Mouse (Mus musculus): ENCODE measurements around the gene Gm10031. TPM values are rescaled to one million over a fixed set of nuclear protein-coding genes. Genes with fewer than 3 reads are reported as not detected.
"Not testable (repeated sequence)": the region's sequence is repeated elsewhere in the genome, so short reads cannot be mapped to it uniquely, and the experiment has no call there.

Gm10031 gene
- polyA plus RNA-seq, 1 experiment = 10.6 TPM

- not testable (repeated sequence) for H3K4me3 ChIP-seq (ENCODE audit: insufficient read depth, low read depth, low read length); H3K4me1 ChIP-seq (ENCODE audit: control insufficient read depth, insufficient read depth, insufficient read length, low read length); H3K27ac ChIP-seq (replicated peaks; ENCODE audit: low read depth, low read length)
Observed at GRCm38 (mm10) chr1:156532476-156533175, 8.8 kb downstream of the Gm10031 start.

- Histone ChIP-seq H3K4me1 (ENCODE audit: control insufficient read depth, insufficient read depth, insufficient read length, low read length) (no peaks in the 10 kb centered on the region), H3K4me3 (ENCODE audit: insufficient read depth, low read depth, low read length) (no peak overlapping the region), H3K27ac (replicated peaks; ENCODE audit: low read depth, low read length) (no peak overlapping the region)
Observed at GRCm38 (mm10) chr1:156533483-156533882, 9.7 kb downstream of the Gm10031 start.

- H3K4me3 ChIP-seq (ENCODE audit: insufficient read depth, low read depth, low read length) = no peak overlapping the region
- H3K4me1 ChIP-seq (ENCODE audit: control insufficient read depth, insufficient read depth, insufficient read length, low read length) = no peaks in the 10 kb centered on the region
- H3K27ac ChIP-seq (replicated peaks; ENCODE audit: low read depth, low read length) = no peak overlapping the region
Observed at GRCm38 (mm10) chr1:156533911-156534310, 10.1 kb downstream of the Gm10031 start.

- Histone ChIP-seq H3K4me3 (ENCODE audit: insufficient read depth, low read depth, low read length) (no peak overlapping the region), H3K27ac (replicated peaks; ENCODE audit: low read depth, low read length) (no peak overlapping the region), H3K4me1 (ENCODE audit: control insufficient read depth, insufficient read depth, insufficient read length, low read length) (no peaks in the 10 kb centered on the region)
Observed at GRCm38 (mm10) chr1:156537031-156537430, 13.2 kb downstream of the Gm10031 start.

GRCm38 (mm10) chr1:156537701-156538100 lies 13.9 kb downstream of the Gm10031 start:
- H3K27ac ChIP-seq (replicated peaks; ENCODE audit: low read depth, low read length) = no peak overlapping the region
- H3K4me1 ChIP-seq (ENCODE audit: control insufficient read depth, insufficient read depth, insufficient read length, low read length) = no peaks in the 10 kb centered on the region
- H3K4me3 ChIP-seq (ENCODE audit: insufficient read depth, low read depth, low read length) = no peak overlapping the region

- H3K4me3 ChIP-seq (ENCODE audit: insufficient read depth, low read depth, low read length) = no peak overlapping the region
- H3K4me1 ChIP-seq (ENCODE audit: control insufficient read depth, insufficient read depth, insufficient read length, low read length) = no peaks in the 10 kb centered on the region
- no peak overlapping the region for H3K27ac ChIP-seq (replicated peaks; ENCODE audit: low read depth, low read length)
Observed at GRCm38 (mm10) chr1:156538382-156538781, 14.6 kb downstream of the Gm10031 start.

- Histone ChIP-seq H3K4me3 (ENCODE audit: insufficient read depth, low read depth, low read length) (no peak overlapping the region), H3K27ac (replicated peaks; ENCODE audit: low read depth, low read length) (no peak overlapping the region), H3K4me1 (ENCODE audit: control insufficient read depth, insufficient read depth, insufficient read length, low read length) (no peaks in the 10 kb centered on the region)
Observed at GRCm38 (mm10) chr1:156539787-156540560, 16.2 kb downstream of the Gm10031 start.

- no peaks in the 10 kb centered on the region for H3K4me1 ChIP-seq (ENCODE audit: control insufficient read depth, insufficient read depth, insufficient read length, low read length)
- H3K4me3 ChIP-seq (ENCODE audit: insufficient read depth, low read depth, low read length) = no peak overlapping the region
- H3K27ac ChIP-seq (replicated peaks; ENCODE audit: low read depth, low read length) = no peak overlapping the region
Observed at GRCm38 (mm10) chr1:156543999-156544398, 20.2 kb downstream of the Gm10031 start.

- Histone ChIP-seq H3K4me3 (ENCODE audit: insufficient read depth, low read depth, low read length) (peak within 1 kb of the TSS; percentile 94), H3K27ac (replicated peaks; ENCODE audit: low read depth, low read length) (peak within 1 kb of the TSS; percentile 54; the same call in 1 of the 2 replicates), H3K4me1 (ENCODE audit: control insufficient read depth, insufficient read depth, insufficient read length, low read length) (peaks cover 6% of the 10 kb centered on the region; the same call in 1 of the 2 replicates)
Observed at GRCm38 (mm10) chr1:156558024-156558930, 34.5 kb downstream of the Gm10031 start, which contains the start of gene Abl2. Abl2 (plus strand) TSS chr1:156558786.

- H3K4me1 ChIP-seq (ENCODE audit: control insufficient read depth, insufficient read depth, insufficient read length, low read length) = peaks cover 6% of the 10 kb centered on the region; the same call in 1 of the 2 replicates
- H3K27ac ChIP-seq (replicated peaks; ENCODE audit: low read depth, low read length) = peak overlapping the region; percentile 54; the same call in 1 of the 2 replicates
- peak overlapping the region; percentile 94 for H3K4me3 ChIP-seq (ENCODE audit: insufficient read depth, low read depth, low read length)
Observed at GRCm38 (mm10) chr1:156558950-156559640, 35.3 kb downstream of the Gm10031 start.

- peaks cover 6% of the 10 kb centered on the region; the same call in 1 of the 2 replicates for H3K4me1 ChIP-seq (ENCODE audit: control insufficient read depth, insufficient read depth, insufficient read length, low read length)
- peak overlapping the region; percentile 94 for H3K4me3 ChIP-seq (ENCODE audit: insufficient read depth, low read depth, low read length)
- no peak overlapping the region for H3K27ac ChIP-seq (replicated peaks; ENCODE audit: low read depth, low read length)
Observed at GRCm38 (mm10) chr1:156559641-156560020, 35.8 kb downstream of the Gm10031 start.

GRCm38 (mm10) chr1:156560500-156560899 lies 36.7 kb downstream of the Gm10031 start:
- H3K4me1 ChIP-seq (ENCODE audit: control insufficient read depth, insufficient read depth, insufficient read length, low read length) = peaks cover 6% of the 10 kb centered on the region; the same call in 1 of the 2 replicates
- no peak overlapping the region for H3K27ac ChIP-seq (replicated peaks; ENCODE audit: low read depth, low read length)
- H3K4me3 ChIP-seq (ENCODE audit: insufficient read depth, low read depth, low read length) = no peak overlapping the region

GRCm38 (mm10) chr1:156565328-156565727 lies 41.5 kb downstream of the Gm10031 start:
- Histone ChIP-seq H3K27ac (replicated peaks; ENCODE audit: low read depth, low read length) (no peak overlapping the region), H3K4me3 (ENCODE audit: insufficient read depth, low read depth, low read length) (no peak overlapping the region)

GRCm38 (mm10) chr1:156566132-156566531 lies 42.3 kb downstream of the Gm10031 start:
- H3K4me3 ChIP-seq (ENCODE audit: insufficient read depth, low read depth, low read length) = no peak overlapping the region

More at GRCm38 (mm10) chr1:156565328-156565727, 41.5 kb downstream of the Gm10031 start:
- no peaks in the 10 kb centered on the region; the same call in 1 of the 2 replicates for H3K4me1 ChIP-seq (ENCODE audit: control insufficient read depth, insufficient read depth, insufficient read length, low read length)

More at GRCm38 (mm10) chr1:156566132-156566531, 42.3 kb downstream of the Gm10031 start:
- no peaks in the 10 kb centered on the region; the same call in 1 of the 2 replicates for H3K4me1 ChIP-seq (ENCODE audit: control insufficient read depth, insufficient read depth, insufficient read length, low read length)
- no peak overlapping the region for H3K27ac ChIP-seq (replicated peaks; ENCODE audit: low read depth, low read length)

All from brown adipose tissue, adult 24 weeks (tissue).